Mouse (Mus musculus): ENCODE data around the gene Tvp23b. TPM values are rescaled to one million over a fixed set of nuclear protein-coding genes. Genes with fewer than 3 reads are reported as not detected.

Gene Tvp23b
- polyA plus RNA-seq, 1 experiment, result 32.3 TPM

GRCm38 (mm10) chr11:62875696-62876095 is 3.6 kb upstream of the Tvp23b start:
- TF ChIP-seq CTCF (IDR thresholded peaks at IDR 0.05; ENCODE audit: borderline replicate concordance, insufficient read depth, low read depth, low read length) (no peak), POLR2A (IDR thresholded peaks at IDR 0.05; ENCODE audit: borderline replicate concordance, insufficient read depth, low read length) (no peak)
- no peak for DNase-seq
- 84% methylated on average over 1 of the region's 1 CpGs for WGBS
- no peaks in the 10 kb centered on the region for H3K4me1 ChIP-seq (ENCODE audit: control insufficient read depth, insufficient read depth, low read length)
- no peaks in the 10 kb centered on the region for H3K27me3 ChIP-seq (ENCODE audit: control insufficient read depth, insufficient read depth, low read length)
- no peak overlapping the region for H3K27ac ChIP-seq (ENCODE audit: insufficient read depth, low read length)
- no peak overlapping the region for H3K4me3 ChIP-seq (replicated peaks; ENCODE audit: insufficient read depth, low read depth, low read length)

GRCm38 (mm10) chr11:62876445-62876844 is 2.8 kb upstream of the Tvp23b start:
- TF ChIP-seq POLR2A (IDR thresholded peaks at IDR 0.05; ENCODE audit: borderline replicate concordance, insufficient read depth, low read length), result no peak
- TF ChIP-seq CTCF (IDR thresholded peaks at IDR 0.05; ENCODE audit: borderline replicate concordance, insufficient read depth, low read depth, low read length), result no peak
- Histone ChIP-seq H3K27ac (ENCODE audit: insufficient read depth, low read length) (no peak overlapping the region), H3K27me3 (ENCODE audit: control insufficient read depth, insufficient read depth, low read length) (no peaks in the 10 kb centered on the region), H3K4me1 (ENCODE audit: control insufficient read depth, insufficient read depth, low read length) (no peaks in the 10 kb centered on the region), H3K4me3 (replicated peaks; ENCODE audit: insufficient read depth, low read depth, low read length) (no peak overlapping the region)
- no peak for DNase-seq
- WGBS, result 87% methylated on average over 4 of the region's 4 CpGs

- no peak for DNase-seq
- WGBS, result 74% methylated on average over 1 of the region's 1 CpGs
- H3K27me3 ChIP-seq (ENCODE audit: control insufficient read depth, insufficient read depth, low read length), result no peaks in the 10 kb centered on the region
- H3K4me3 ChIP-seq (replicated peaks; ENCODE audit: insufficient read depth, low read depth, low read length), result no peak overlapping the region
- H3K27ac ChIP-seq (ENCODE audit: insufficient read depth, low read length), result no peak overlapping the region
- TF ChIP-seq CTCF (IDR thresholded peaks at IDR 0.05; ENCODE audit: borderline replicate concordance, insufficient read depth, low read depth, low read length) (no peak), POLR2A (IDR thresholded peaks at IDR 0.05; ENCODE audit: borderline replicate concordance, insufficient read depth, low read length) (no peak)
- no peaks in the 10 kb centered on the region for H3K4me1 ChIP-seq (ENCODE audit: control insufficient read depth, insufficient read depth, low read length)
Measured at GRCm38 (mm10) chr11:62877391-62877790, 1.9 kb upstream of the Tvp23b start.

GRCm38 (mm10) chr11:62878728-62879127 is 527 bp upstream of the Tvp23b start:
- TF ChIP-seq CTCF (IDR thresholded peaks at IDR 0.05; ENCODE audit: borderline replicate concordance, insufficient read depth, low read depth, low read length), result no peak
- TF ChIP-seq POLR2A (IDR thresholded peaks at IDR 0.05; ENCODE audit: borderline replicate concordance, insufficient read depth, low read length), result no peak
- Histone ChIP-seq H3K4me3 (replicated peaks; ENCODE audit: insufficient read depth, low read depth, low read length) (peak overlapping the region; percentile 83), H3K4me1 (ENCODE audit: control insufficient read depth, insufficient read depth, low read length) (no peaks in the 10 kb centered on the region), H3K27ac (ENCODE audit: insufficient read depth, low read length) (no peak overlapping the region; the same call in 1 of the 2 replicates), H3K27me3 (ENCODE audit: control insufficient read depth, insufficient read depth, low read length) (no peaks in the 10 kb centered on the region)
- 9% methylated on average over 9 of the region's 9 CpGs for WGBS
- peak in 1 of 2 experiments; percentile 47 for DNase-seq

DNA sequence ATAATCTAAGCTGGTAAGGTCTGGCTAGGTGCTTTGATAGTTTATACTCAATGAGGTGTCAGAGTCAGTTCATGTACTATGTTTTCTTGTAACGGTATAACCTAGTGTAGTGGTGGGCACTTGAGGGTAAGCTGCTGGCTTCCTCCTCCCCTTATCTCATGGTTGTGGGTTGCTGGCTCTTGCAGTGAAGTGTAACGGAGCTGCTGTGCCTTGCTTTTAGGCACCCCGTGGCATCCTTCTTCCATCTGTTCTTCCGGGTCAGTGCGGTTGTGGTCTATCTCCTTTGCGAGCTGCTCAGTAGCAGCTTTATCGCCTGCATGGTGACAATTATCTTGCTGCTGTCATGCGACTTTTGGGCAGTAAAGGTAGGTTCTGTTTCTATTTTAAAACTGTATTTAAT is 4.2 kb downstream of the Tvp23b start:
- no peak for DNase-seq
- whole genome bisulfite sequencing, result 54% methylated on average over 8 of the region's 8 CpGs
- no peak for TF ChIP-seq CTCF (IDR thresholded peaks at IDR 0.05; ENCODE audit: borderline replicate concordance, insufficient read depth, low read depth, low read length)
- TF ChIP-seq POLR2A (IDR thresholded peaks at IDR 0.05; ENCODE audit: borderline replicate concordance, insufficient read depth, low read length), result no peak
- H3K27ac ChIP-seq (ENCODE audit: insufficient read depth, low read length), result no peak overlapping the region
- H3K27me3 ChIP-seq (ENCODE audit: control insufficient read depth, insufficient read depth, low read length), result no peaks in the 10 kb centered on the region
- no peaks in the 10 kb centered on the region for H3K4me1 ChIP-seq (ENCODE audit: control insufficient read depth, insufficient read depth, low read length)
- no peak overlapping the region for H3K4me3 ChIP-seq (replicated peaks; ENCODE audit: insufficient read depth, low read depth, low read length)

DNA sequence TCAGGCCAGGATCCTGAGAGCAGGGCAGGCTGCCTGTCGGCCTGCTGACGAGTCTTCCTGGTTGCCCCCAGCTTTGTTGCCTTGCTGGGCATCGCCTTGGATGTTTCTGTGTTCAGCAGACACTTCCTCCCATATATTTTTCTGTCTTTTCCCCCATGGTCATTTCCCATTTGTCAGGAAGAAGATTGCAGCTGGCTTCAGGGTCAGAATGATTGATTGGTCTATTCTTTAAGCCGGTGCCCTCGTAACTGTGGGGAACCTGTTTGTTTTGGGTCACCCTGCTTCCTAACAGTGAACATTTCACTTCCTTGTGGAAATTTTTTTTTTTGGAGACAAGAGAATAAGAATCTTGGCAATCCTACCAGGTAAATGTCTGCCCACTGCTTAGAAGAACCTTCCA is 6.1 kb downstream of the Tvp23b start:
- H3K27ac ChIP-seq (ENCODE audit: insufficient read depth, low read length), result no peak overlapping the region
- no peak overlapping the region for H3K4me3 ChIP-seq (replicated peaks; ENCODE audit: insufficient read depth, low read depth, low read length)
- no peak for TF ChIP-seq CTCF (IDR thresholded peaks at IDR 0.05; ENCODE audit: borderline replicate concordance, insufficient read depth, low read depth, low read length)
- TF ChIP-seq POLR2A (IDR thresholded peaks at IDR 0.05; ENCODE audit: borderline replicate concordance, insufficient read depth, low read length), result no peak
- no peak for DNase-seq
- H3K27me3 ChIP-seq (ENCODE audit: control insufficient read depth, insufficient read depth, low read length), result no peaks in the 10 kb centered on the region
- 86% methylated on average over 5 of the region's 5 CpGs for WGBS
- H3K4me1 ChIP-seq (ENCODE audit: control insufficient read depth, insufficient read depth, low read length), result no peaks in the 10 kb centered on the region

DNA sequence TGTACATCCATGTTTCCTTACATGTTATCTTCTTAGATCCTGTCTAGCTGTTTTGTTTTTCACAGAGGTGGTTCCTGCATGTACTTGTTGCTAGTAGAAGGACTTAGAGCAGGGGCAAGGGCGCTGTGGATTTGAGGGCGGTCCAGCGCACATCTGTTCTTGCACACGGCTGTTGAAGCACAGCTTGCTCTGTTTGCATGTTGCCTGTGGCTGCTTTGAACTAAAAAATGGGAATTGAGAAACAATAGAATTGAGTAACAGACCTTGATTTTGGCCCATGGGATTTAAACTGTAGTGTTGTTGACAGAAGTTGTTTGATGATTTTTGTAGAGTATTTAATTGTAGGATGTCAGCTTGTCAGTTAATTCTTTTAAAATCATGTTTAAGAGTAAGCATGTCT is 11.5 kb downstream of the Tvp23b start:
- DNase-seq, result no peak
- H3K4me1 ChIP-seq (ENCODE audit: control insufficient read depth, insufficient read depth, low read length), result no peaks in the 10 kb centered on the region; the same call in 1 of the 2 replicates
- H3K4me3 ChIP-seq (replicated peaks; ENCODE audit: insufficient read depth, low read depth, low read length), result no peak overlapping the region
- no peak overlapping the region for H3K27ac ChIP-seq (ENCODE audit: insufficient read depth, low read length)
- TF ChIP-seq CTCF (IDR thresholded peaks at IDR 0.05; ENCODE audit: borderline replicate concordance, insufficient read depth, low read depth, low read length), result no peak
- no peak for TF ChIP-seq POLR2A (IDR thresholded peaks at IDR 0.05; ENCODE audit: borderline replicate concordance, insufficient read depth, low read length)
- WGBS, result 69% methylated on average over 4 of the region's 4 CpGs
- no peaks in the 10 kb centered on the region for H3K27me3 ChIP-seq (ENCODE audit: control insufficient read depth, insufficient read depth, low read length)

- TF ChIP-seq CTCF (IDR thresholded peaks at IDR 0.05; ENCODE audit: borderline replicate concordance, insufficient read depth, low read depth, low read length) (no peak), POLR2A (IDR thresholded peaks at IDR 0.05; ENCODE audit: borderline replicate concordance, insufficient read depth, low read length) (no peak)
- no peak overlapping the region for H3K27ac ChIP-seq (ENCODE audit: insufficient read depth, low read length)
- no peaks in the 10 kb centered on the region for H3K27me3 ChIP-seq (ENCODE audit: control insufficient read depth, insufficient read depth, low read length)
- 95% methylated on average over 11 of the region's 11 CpGs for WGBS
- no peak overlapping the region for H3K4me3 ChIP-seq (replicated peaks; ENCODE audit: insufficient read depth, low read depth, low read length)
- no peaks in the 10 kb centered on the region; the same call in 1 of the 2 replicates for H3K4me1 ChIP-seq (ENCODE audit: control insufficient read depth, insufficient read depth, low read length)
- DNase-seq, result no peak
Measured at GRCm38 (mm10) chr11:62891763-62892162, 12.5 kb downstream of the Tvp23b start.
